17 mouse cellular contexts compared by ENCODE assay signal in genomic region chr16:55495051-55495450, GRCm38 (mm10).
DNase-seq lines count a peak whose midpoint lies in the region; ATAC-seq and TF ChIP-seq lines count a peak whose summit lies in the region.
"Had no signal": no experiment of that assay in that cellular context is flagged by ENCODE, and none has a peak within 500 bp of the region (broad histone marks: within the 10 kb centered on the region; RNA-seq: fewer than 3 reads in every experiment).

No protein-coding gene starts in this region.

- no peak overlapping the region for H3K4me3 ChIP-seq in kidney, embryonic 16.5 days (ENCODE audit: low read length)
- H3K4me3 ChIP-seq in midbrain, embryonic 11.5 days (ENCODE audit: low read depth, low read length): no peak overlapping the region
- H3K4me3 ChIP-seq in midbrain, embryonic 13.5 days (replicated peaks): no peak overlapping the region
- H3K4me3 ChIP-seq: forebrain, embryonic 12.5 days; heart, embryonic 13.5 days; left cerebral cortex, adult 2 months; limb, embryonic 12.5 days had no signal

- no peak overlapping the region for H3K27ac ChIP-seq in kidney, embryonic 16.5 days (ENCODE audit: low read length)
- no peak overlapping the region for H3K27ac ChIP-seq in midbrain, embryonic 11.5 days (ENCODE audit: low read depth, low read length)
- no peak overlapping the region for H3K27ac ChIP-seq in midbrain, embryonic 13.5 days
- H3K27ac ChIP-seq: forebrain, embryonic 12.5 days; heart, embryonic 13.5 days; hindbrain, postnatal 0 days; left cerebral cortex, adult 2 months; limb, embryonic 12.5 days had no signal

- no peak for ATAC-seq in kidney, embryonic 16.5 days (ENCODE audit: low FRiP score, low TSS enrichment)
- no peak for ATAC-seq in midbrain, embryonic 11.5 days (ENCODE audit: low FRiP score)
- ATAC-seq in midbrain, embryonic 13.5 days: no peak
- peak; percentile 74 for ATAC-seq in Patski
- ATAC-seq: hindbrain, postnatal 0 days had no signal

- WGBS in kidney, embryonic 16.5 days: 69% methylated on average over 9 of the region's 10 CpGs
- 90% methylated on average over 10 of the region's 10 CpGs for WGBS in midbrain, embryonic 11.5 days
- WGBS in midbrain, embryonic 13.5 days: 86% methylated on average over 10 of the region's 10 CpGs

- H3K27me3 ChIP-seq in kidney, embryonic 16.5 days (ENCODE audit: insufficient read depth, low read length): no peaks in the 10 kb centered on the region
- H3K27me3 ChIP-seq in midbrain, embryonic 11.5 days (ENCODE audit: control insufficient read depth, insufficient read depth, low read length): no peaks in the 10 kb centered on the region
- H3K27me3 ChIP-seq in midbrain, embryonic 13.5 days: no peaks in the 10 kb centered on the region
- no peaks in the 10 kb centered on the region for H3K27me3 ChIP-seq in Patski
- H3K27me3 ChIP-seq: forebrain, embryonic 12.5 days; heart, embryonic 13.5 days; limb, embryonic 12.5 days had no signal

- no peak overlapping the region for H3K9ac ChIP-seq in kidney, embryonic 16.5 days (replicated peaks; ENCODE audit: low read length)
- H3K9ac ChIP-seq in midbrain, embryonic 11.5 days (ENCODE audit: low read length): no peak overlapping the region
- no peak overlapping the region for H3K9ac ChIP-seq in midbrain, embryonic 13.5 days (replicated peaks)
- H3K9ac ChIP-seq: forebrain, embryonic 12.5 days; heart, embryonic 13.5 days; limb, embryonic 12.5 days had no signal

- POLR2A ChIA-PET in Patski (lab: Charles Lee): interaction anchor here (1.3 kb wide), 1 partner anchor 326 kb away, joined by 3 read pairs; no protein-coding TSS in a partner anchor

- in situ Hi-C loops in Patski (cut with MboI; ENCODE audit: low pct_unique_long_range_greater_than_20kb): no loop called here

- peak; percentile 9 for DNase-seq in kidney, adult 11 months
- peak; percentile 2 for DNase-seq in midbrain, embryonic 11.5 days (ENCODE audit: low spot score, missing footprints)
- no peak for DNase-seq in Patski (ENCODE audit: low read depth, low spot score)
- peak; percentile 28 for DNase-seq in lung, postnatal 25 days (ENCODE audit: low spot score)
- no peak for DNase-seq in cerebellum, adult 9-11 months
- DNase-seq in layer of hippocampus, postnatal 36 days: no peak
- DNase-seq: cerebellum, adult 18-20 months; heart, postnatal 4 days; midbrain, embryonic 14.5 days; right cerebral cortex, postnatal 25 days had no signal

- no peak overlapping the region for H3K4me2 ChIP-seq in kidney, embryonic 16.5 days (replicated peaks; ENCODE audit: low read depth, low read length)
- H3K4me2 ChIP-seq in midbrain, embryonic 11.5 days: no peak overlapping the region
- no peak overlapping the region for H3K4me2 ChIP-seq in midbrain, embryonic 13.5 days (replicated peaks)
- H3K4me2 ChIP-seq: forebrain, embryonic 12.5 days; heart, embryonic 13.5 days; limb, embryonic 12.5 days had no signal

- H3K4me1 ChIP-seq in kidney, embryonic 16.5 days (ENCODE audit: insufficient read depth, low read length): no peaks in the 10 kb centered on the region
- H3K4me1 ChIP-seq in midbrain, embryonic 11.5 days (ENCODE audit: control insufficient read depth, insufficient read depth, low read length): no peaks in the 10 kb centered on the region
- no peaks in the 10 kb centered on the region for H3K4me1 ChIP-seq in midbrain, embryonic 13.5 days (replicated peaks)
- H3K4me1 ChIP-seq: forebrain, embryonic 12.5 days; limb, embryonic 12.5 days had no signal

- H3K9me3 ChIP-seq in kidney, embryonic 16.5 days (ENCODE audit: low read length): peaks cover 4% of the 10 kb centered on the region; the same call in 1 of the 2 replicates
- no peaks in the 10 kb centered on the region for H3K9me3 ChIP-seq in midbrain, embryonic 11.5 days (ENCODE audit: control insufficient read depth, low read length)
- H3K9me3 ChIP-seq in midbrain, embryonic 13.5 days: 0 out of 2 replicates have a peak, but pooled peaks cover 4% of the 10 kb centered on the region

- no peak for TF ChIP-seq CTCF in Patski (IDR thresholded peaks at IDR 0.05)

- H3K36me3 ChIP-seq in kidney, embryonic 16.5 days (ENCODE audit: insufficient read depth, low read length): no peaks in the 10 kb centered on the region
- no peaks in the 10 kb centered on the region for H3K36me3 ChIP-seq in midbrain, embryonic 11.5 days (ENCODE audit: control insufficient read depth, insufficient read depth, low read length)
- no peaks in the 10 kb centered on the region for H3K36me3 ChIP-seq in midbrain, embryonic 13.5 days
- H3K36me3 ChIP-seq: forebrain, embryonic 12.5 days; heart, embryonic 13.5 days; limb, embryonic 12.5 days had no signal

- CTCF ChIA-PET in Patski (lab: Charles Lee): interaction anchor here (1.5 kb wide), 1 partner anchor 24 kb away, joined by 3 read pairs; no protein-coding TSS in a partner anchor

Comparison
In these comparisons a context has a peak if more than half of its experiments do, and no peak if none do; other contexts are left out.
1. DNase-seq: peak in kidney, adult 11 months (single experiment), midbrain, embryonic 11.5 days (single experiment) and lung, postnatal 25 days (single experiment); none in Patski (single experiment), cerebellum, adult 9-11 months (single experiment) and layer of hippocampus, postnatal 36 days (0 of 2).